ENCODE assay signal across 9 mouse cellular contexts in the genomic region with DNA sequence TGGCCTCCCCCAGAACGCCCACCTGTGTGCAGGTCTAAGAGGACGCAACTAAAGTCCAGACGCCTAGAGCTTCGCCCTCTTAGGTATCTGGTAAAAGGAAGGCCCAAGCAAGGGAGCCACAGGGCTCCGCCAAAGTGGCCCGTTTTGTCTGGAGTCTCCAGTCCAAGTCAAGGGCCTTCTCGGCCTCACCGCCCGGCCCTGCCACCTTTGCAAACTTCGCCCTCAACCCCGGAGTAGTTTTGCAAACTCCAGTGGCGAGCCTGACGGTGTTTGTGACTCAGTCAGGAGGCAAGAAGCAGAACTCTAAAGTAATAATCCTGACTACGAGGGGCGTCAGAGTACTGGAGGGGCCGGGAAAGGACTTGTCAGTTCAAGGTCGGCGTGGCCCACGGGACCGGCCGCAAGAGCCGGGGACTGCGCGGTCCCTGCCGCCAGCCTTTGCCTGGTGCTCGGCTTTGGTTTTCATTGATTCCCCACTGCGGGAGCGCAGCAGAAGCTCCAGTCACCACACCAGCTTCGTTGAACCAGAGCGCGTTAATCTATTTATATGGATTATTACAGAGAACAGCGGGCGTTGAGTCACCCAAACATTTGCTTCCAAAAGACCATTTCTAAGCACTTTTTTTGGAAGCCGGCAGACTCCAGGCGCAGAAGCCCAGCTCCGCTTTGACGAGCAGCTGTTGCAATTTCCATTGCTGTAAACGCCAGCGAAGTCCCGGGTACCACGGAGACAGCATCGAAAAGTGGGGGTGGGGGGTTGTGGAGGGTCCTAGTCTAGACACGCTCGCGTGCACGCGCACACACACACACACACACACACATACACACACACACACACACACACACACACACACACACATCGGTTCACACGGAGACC. TPM values are rescaled to one million over a fixed set of nuclear protein-coding genes. Genes with fewer than 3 reads are reported as not detected.
DNase-seq lines count a peak whose midpoint lies in the region; ATAC-seq and TF ChIP-seq lines count a peak whose summit lies in the region.
"Had no signal": no experiment of that assay in that cellular context is flagged by ENCODE, and none has a peak within 500 bp of the region (broad histone marks: within the 10 kb centered on the region; RNA-seq: fewer than 3 reads in every experiment).

No protein-coding gene starts in this region.

- no peaks in the 10 kb centered on the region for H3K4me1 ChIP-seq in kidney, adult 2 months (ENCODE audit: control insufficient read depth, insufficient read depth, low read length)
- H3K4me1 ChIP-seq in forebrain, embryonic 13.5 days = peaks cover 55% of the 10 kb centered on the region
- no peaks in the 10 kb centered on the region for H3K4me1 ChIP-seq in lung, embryonic 14.5 days (ENCODE audit: insufficient read depth)

- H3K4me2 ChIP-seq in forebrain, embryonic 13.5 days = peak overlapping the region; percentile 96
- H3K4me2 ChIP-seq in lung, embryonic 14.5 days = peak overlapping the region; percentile 73

- no peak for TF ChIP-seq POLR2A in kidney, adult 2 months (IDR thresholded peaks at IDR 0.05; ENCODE audit: low read depth, low read length)

- peak; percentile 28 for DNase-seq in kidney, adult 2 months
- DNase-seq in kidney, adult 11 months = no peak
- DNase-seq in heart, postnatal 14 days = peak; percentile 45 to 46
- peak; percentile 50 for DNase-seq in layer of hippocampus, adult 9-10 months (ENCODE audit: low spot score)
- peak; percentile 79 for DNase-seq in lung, embryonic 14.5 days
- DNase-seq in right cerebral cortex, postnatal 14 days = peak; percentile 59

- intact Hi-C loops in heart, postnatal 14 days (cut with DNase I) = loop anchor here (5.0 to 10.0 kb wide), 2 partner anchors 61 to 204 kb away; no protein-coding TSS in a partner anchor

- peak; percentile 66 for ATAC-seq in forebrain, embryonic 13.5 days
- peak; percentile 37 for ATAC-seq in lung, embryonic 14.5 days (ENCODE audit: insufficient read depth)
- ATAC-seq in granulocyte monocyte progenitor cell, adult 5-6 weeks (replicated peaks; ENCODE audit: poor library complexity, severe bottlenecking) = no peak

- H3K27me3 ChIP-seq in kidney, adult 2 months (replicated peaks; ENCODE audit: control insufficient read depth, insufficient read depth, low read length) = peaks cover 3% of the 10 kb centered on the region; the same call in 1 of the 2 replicates
- H3K27me3 ChIP-seq in forebrain, embryonic 13.5 days = peaks cover 5% of the 10 kb centered on the region; the same call in 1 of the 2 replicates
- peaks cover 44% of the 10 kb centered on the region for H3K27me3 ChIP-seq in lung, embryonic 14.5 days (ENCODE audit: insufficient read depth, low read length)

- TF ChIP-seq CTCF in kidney, adult 2 months (conservative IDR thresholded peaks at IDR 0.05; ENCODE audit: insufficient read depth, insufficient read length, low read depth, low read length) = no peak
- TF ChIP-seq CTCF in lung, embryonic 14.5 days (IDR thresholded peaks at IDR 0.05; ENCODE audit: low read depth) = no peak

- H3K36me3 ChIP-seq in kidney, adult 2 months (ENCODE audit: control insufficient read depth, insufficient read depth, low read length) = no peaks in the 10 kb centered on the region
- H3K36me3 ChIP-seq in forebrain, embryonic 13.5 days (ENCODE audit: poor library complexity, severe bottlenecking) = peaks cover 14% of the 10 kb centered on the region
- H3K36me3 ChIP-seq in lung, embryonic 14.5 days (ENCODE audit: insufficient read depth) = 0 out of 2 replicates have a peak, but pooled peaks cover 3% of the 10 kb centered on the region

- 4% methylated on average over 49 of the region's 49 CpGs for WGBS in kidney, adult 2 months
- WGBS in forebrain, embryonic 13.5 days = under 1% methylated on average over 49 of the region's 49 CpGs
- WGBS in lung, embryonic 14.5 days = under 1% methylated on average over 48 of the region's 49 CpGs

- H3K27ac ChIP-seq in kidney, adult 2 months (ENCODE audit: insufficient read depth, low read depth, low read length) = no peak overlapping the region
- peak overlapping the region; percentile 91 for H3K27ac ChIP-seq in forebrain, embryonic 13.5 days
- H3K27ac ChIP-seq in lung, embryonic 14.5 days (ENCODE audit: low read depth) = peak overlapping the region; percentile 67

- no peaks in the 10 kb centered on the region for H3K9me3 ChIP-seq in forebrain, embryonic 13.5 days (replicated peaks)
- H3K9me3 ChIP-seq in lung, embryonic 14.5 days (ENCODE audit: low read depth, low read length) = no peaks in the 10 kb centered on the region

- peak overlapping the region; percentile 94 for H3K9ac ChIP-seq in forebrain, embryonic 13.5 days
- peak overlapping the region; percentile 34; the same call in 1 of the 2 replicates for H3K9ac ChIP-seq in lung, embryonic 14.5 days

- peak overlapping the region; percentile 56 for H3K4me3 ChIP-seq in kidney, adult 2 months (ENCODE audit: insufficient read depth, low read depth, low read length)
- H3K4me3 ChIP-seq in forebrain, embryonic 13.5 days = peak overlapping the region; percentile 89
- peak overlapping the region; percentile 72 for H3K4me3 ChIP-seq in lung, embryonic 14.5 days (ENCODE audit: low read depth, low read length)

RNA-seq across cellular contexts. Expression of a gene that starts 0.8 kb away (rescaled TPM):
- 0.72 and 0.83 TPM in 2 replicates for polyA plus RNA-seq in kidney, adult 2 months (2012; rRNA removed)
- 94.1 and 97.8 TPM in 2 replicates for polyA plus RNA-seq in forebrain, embryonic 13.5 days (2015; fragmentation: Nextera tagmentation; extraction: Ambion mirVana)
- total RNA-seq in heart, postnatal 14 days (2021) = 1 to 10 TPM; 2.7 to 2.8 TPM
- polyA plus RNA-seq in lung, embryonic 14.5 days (2014; fragmentation: Nextera tagmentation; extraction: Ambion mirVana) = 75.7 and 81.6 TPM in 2 replicates
- total RNA-seq in granulocyte monocyte progenitor cell, adult 5-6 weeks (2014; fragmentation: Nextera tagmentation) = not detected in 2 replicates
- total RNA-seq in granulocyte monocyte progenitor cell, adult 5-6 weeks (2017) = not detected in 2 replicates
- total RNA-seq: MEL had no signal

Comparison
In these comparisons a context has a peak if more than half of its experiments do, and no peak if none do; other contexts are left out.
1. RNA of a gene that starts 0.8 kb away (polyA plus RNA-seq): 94.1 to 97.8 TPM in forebrain, embryonic 13.5 days and 75.7 to 81.6 TPM in lung, embryonic 14.5 days; 0.72 to 0.83 TPM in kidney, adult 2 months; every median in the first group is over 10 times any median in the second.
2. Peak in every context shown above with its lines, with median percentiles within 50 percentile points of each other: H3K4me3 ChIP-seq.